Mouse (Mus musculus): ENCODE measurements around the gene Ppp1r11.
"Not testable (repeated sequence)": the region's sequence is repeated elsewhere in the genome, so short reads cannot be mapped to it uniquely, and the experiment has no call there.

The Ppp1r11 gene

DNA sequence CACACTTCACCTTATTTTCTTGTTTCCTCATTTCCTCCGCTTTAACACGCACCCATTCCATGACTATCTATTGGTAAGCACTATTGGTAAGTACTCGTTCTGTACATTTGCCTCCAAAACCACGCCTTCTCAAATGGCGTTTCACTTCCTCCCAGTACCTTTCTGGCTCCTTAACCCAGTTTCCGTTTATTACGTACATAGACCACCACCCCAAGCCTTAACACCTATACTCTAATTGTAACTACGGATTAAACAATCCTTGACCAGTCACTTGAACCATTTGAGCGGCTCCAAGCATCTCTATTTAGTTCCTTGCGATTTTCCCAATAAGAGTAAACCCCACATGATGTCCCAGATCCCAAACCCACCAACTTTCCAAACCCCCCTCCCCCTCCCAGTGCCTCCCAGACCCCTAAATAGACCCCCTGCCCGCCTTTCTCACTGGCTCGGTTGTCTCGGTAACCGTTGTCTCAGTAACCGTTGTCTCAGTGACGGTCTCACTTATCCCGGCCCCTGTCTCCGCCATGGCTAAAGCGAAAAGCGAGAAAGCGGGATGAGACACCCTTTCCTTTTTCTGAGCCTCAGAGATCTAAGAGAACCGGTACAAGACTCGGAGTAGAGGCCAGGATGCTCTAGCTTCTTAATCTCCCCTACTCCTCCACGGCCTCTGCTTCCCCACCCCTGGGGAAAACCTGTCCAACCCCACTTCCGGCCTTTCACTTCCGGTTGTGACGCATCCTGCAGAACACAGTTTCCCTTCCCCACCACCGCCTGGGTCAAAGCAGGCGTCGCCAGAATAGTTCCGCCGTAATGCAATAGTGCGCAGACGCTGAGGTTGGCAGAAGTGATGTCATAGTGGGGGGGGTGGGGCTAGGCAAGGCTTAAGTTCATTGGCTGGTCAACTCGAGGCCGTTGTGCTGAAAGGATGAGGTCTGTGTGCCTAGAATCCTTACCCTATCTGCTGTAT lies at the start of gene Ppp1r11:
Gene Ppp1r11 (minus strand): TSS at position 761 of the 967 bp plus-strand sequence.
- DNase-seq: peak; percentile 94

GRCm38 (mm10) chr17:37000863-37001262 lies 49.3 kb upstream of the Ppp1r11 start, which contains the start of gene Zfp57:
Zfp57 (plus strand) TSS chr17:37001163.
- DNase-seq: no peak

GRCm38 (mm10) chr17:36998477-36998876 lies 46.9 kb upstream of the Ppp1r11 start:
- no peak for DNase-seq

- peak; percentile 72 for DNase-seq
These were observed 45.6 kb upstream of the Ppp1r11 start for GRCm38 (mm10) chr17:36997033-36997735.

GRCm38 (mm10) chr17:36995448-36995847 lies 43.9 kb upstream of the Ppp1r11 start:
- DNase-seq: no peak

DNA sequence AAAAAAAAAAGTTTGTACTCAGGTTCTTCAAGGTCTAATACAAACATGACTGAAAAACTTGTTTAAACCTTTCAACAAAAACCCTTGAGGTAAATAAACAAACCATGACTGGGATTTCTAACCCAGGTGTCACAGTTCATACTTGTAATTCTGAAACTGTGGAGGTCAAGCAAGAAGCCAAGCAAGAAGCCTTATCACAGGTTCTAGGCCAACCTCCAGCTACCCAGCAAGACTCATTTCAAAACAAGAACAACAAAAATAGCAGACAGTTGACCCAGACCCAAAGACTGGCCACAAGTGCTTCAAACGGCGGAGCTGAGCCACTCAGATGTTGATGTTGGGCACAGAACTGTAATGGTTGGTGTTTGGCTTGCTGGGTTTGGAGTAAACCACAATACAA lies 43.0 kb upstream of the Ppp1r11 start:
- no peak for DNase-seq

DNA sequence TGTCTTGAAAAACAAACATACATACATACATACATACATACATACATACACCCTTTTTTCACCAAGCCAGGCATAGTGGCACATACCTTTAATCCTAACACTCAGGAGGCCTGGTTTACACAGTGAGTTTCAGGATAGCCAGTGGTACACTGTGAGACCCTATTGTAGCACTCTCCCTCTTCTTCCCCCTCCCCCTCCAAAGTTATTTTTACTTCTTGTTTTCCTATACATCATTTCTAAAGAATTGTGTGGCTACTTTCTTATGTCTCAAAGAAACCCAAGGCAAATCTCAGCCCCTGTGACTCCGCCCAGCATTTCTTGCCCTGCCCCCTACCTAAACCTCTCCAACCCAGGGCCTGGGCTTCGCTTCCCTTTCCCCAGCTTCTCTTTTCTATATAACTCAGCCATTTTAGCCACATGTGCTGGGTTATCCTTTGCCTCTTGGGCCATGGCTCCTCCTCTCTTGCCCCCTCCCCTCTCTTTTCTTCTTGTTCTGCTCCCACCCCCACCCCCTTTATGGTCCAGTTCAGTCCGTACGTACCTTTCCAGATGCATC lies 42.3 kb upstream of the Ppp1r11 start:
- no peak for DNase-seq

DNA sequence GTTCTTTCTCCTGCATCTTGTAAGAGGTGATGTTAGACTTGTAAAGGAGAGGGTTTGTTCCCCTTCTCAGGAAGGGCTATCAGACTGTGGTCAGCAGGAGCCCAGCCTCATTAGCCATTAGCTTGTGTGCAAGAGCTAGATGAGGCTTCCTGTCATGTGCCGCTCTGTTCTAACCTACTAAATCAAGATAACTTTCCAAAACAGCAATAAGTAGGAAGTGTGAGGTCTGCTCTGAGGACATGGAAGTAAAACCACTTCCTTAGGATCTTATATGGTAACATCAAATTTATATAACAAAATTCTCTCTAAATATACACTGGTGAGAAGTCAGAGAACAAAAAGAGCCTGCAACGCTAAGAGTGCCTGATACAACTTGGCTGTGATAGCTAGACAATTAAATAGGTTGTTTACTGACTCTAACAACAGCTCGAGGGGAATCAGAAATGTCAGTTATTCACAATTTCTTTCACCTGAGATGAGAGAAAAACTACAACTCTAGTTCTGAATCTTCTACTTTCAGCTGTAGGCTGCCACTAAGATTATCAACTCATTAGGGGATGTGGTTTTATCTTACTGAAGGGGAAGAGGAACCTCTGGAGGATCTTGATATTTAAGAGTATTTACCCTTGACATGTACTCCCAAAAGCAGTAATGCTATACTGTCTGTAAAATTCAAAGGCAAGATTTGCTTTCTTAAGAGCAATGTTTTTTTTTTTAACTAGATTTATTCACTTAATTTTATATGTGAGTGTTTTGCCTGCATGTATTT lies 41.0 kb upstream of the Ppp1r11 start:
- DNase-seq: no peak

DNA sequence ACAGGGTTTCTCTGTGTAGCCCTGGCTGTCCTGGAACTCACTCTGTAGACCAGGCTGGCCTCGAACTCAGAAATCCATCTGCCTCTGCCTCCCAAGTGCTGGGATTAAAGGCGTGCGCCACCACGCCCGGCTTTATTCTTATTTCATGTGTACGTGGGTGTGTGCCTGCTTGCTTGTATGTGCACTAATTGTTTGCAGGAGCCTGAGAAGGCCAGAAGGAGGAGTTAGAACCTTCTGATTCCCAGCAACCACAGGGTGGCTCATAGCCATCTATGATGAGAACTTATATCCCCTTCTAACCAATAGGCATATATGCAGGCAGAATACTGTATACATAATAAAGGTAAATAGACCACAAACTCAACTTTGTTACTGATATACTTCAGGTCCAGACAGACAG lies 39.1 kb upstream of the Ppp1r11 start:
- DNase-seq: not testable (repeated sequence)

DNA sequence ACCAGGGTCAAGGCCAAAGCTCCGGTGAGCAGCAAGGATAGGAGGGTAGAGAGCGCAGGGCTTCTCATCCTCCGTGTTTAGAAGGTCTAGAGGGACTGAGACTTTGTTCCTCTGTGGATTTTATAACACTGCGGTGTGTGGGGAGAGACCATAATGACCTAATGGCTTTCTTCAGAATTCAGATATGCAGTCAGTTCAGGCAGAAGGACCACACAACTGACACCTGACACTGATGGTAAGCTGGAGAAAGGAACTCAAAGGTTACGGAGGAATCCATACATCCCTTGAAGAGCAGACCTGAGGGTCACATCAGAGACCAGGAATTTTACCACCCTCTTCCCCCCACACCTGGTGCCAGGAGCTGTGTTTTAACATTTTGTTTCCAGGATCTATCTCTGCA lies 37.9 kb upstream of the Ppp1r11 start, which contains the start of gene H2-M5:
Gene H2-M5 (minus strand): TSS at position 101 of the 400 bp plus-strand sequence.
- DNase-seq: no peak

DNA sequence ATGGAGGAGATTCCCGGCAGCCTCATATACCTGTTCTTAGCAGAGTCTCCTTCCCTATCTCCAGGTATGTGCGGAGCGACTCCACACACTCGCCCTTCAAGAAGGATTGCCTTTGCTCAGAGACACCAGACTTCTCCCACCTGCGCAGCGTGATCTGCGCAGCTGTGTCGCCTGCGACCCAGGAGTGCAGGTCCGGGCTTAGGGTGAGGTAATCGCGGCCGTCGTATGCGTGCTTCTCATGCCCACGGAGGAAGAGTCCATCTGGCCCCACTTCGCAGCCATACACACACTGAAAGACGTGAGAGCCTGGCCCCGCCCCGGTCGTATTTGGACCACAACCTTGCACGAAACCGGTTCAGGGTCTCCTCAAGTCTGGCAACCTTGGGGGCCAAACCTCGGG lies 36.9 kb upstream of the Ppp1r11 start:
- DNase-seq: no peak

DNA sequence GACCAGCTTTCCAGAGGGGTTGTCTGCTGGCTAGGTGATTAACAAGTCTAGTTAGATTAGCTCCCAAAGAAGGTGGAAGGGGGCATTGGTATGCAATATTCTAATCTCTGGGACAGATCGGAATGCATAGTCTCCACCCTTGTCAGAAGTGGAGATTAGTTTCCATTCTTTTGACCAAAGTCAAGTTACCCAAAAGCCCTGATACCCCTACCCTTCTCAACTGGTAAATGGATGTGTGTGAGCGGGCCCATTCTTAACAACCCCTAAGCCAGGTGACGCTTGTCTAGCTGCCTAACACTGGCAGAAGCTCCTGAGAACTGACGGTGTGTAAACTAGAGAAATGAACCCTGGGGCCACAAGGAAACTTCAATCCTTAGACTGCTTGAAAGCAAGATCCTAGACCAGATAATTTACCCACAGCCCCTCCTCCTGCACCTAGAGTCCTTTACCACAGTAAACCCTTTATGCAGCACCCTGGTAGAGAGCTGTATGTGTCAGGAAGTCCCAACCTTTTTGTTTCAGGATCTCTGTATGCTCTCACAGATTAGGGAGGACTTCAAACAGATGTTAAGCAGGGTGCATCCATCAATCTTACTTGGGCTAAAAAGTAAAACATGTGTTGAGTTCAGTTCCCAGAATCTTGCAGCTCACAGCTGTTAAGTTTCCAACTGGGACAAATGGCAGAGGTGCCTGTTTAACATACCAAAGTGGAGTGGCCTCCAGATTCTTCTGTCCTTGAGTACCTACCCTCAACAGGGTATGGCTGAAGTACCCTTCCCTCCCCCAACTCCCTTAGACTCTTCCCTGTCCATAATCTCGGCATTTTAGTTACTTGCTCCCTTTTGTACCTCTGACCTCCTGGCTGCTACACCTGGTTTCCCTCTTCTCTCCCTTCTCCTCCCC lies 31.0 kb upstream of the Ppp1r11 start:
- DNase-seq: peak; percentile 9

GRCm38 (mm10) chr17:36981845-36982244 lies 30.3 kb upstream of the Ppp1r11 start:
- no peak for DNase-seq

- DNase-seq: no peak
These were observed 29.8 kb upstream of the Ppp1r11 start, which contains the start of gene 2410137M14Rik for GRCm38 (mm10) chr17:36981221-36981813. 2410137M14Rik (minus strand) TSS chr17:36981237.

- no peak for DNase-seq
These were observed 21.8 kb upstream of the Ppp1r11 start for GRCm38 (mm10) chr17:36973271-36973787.

- DNase-seq: peak; percentile 41
These were observed 21.2 kb upstream of the Ppp1r11 start for GRCm38 (mm10) chr17:36972791-36973190.

DNA sequence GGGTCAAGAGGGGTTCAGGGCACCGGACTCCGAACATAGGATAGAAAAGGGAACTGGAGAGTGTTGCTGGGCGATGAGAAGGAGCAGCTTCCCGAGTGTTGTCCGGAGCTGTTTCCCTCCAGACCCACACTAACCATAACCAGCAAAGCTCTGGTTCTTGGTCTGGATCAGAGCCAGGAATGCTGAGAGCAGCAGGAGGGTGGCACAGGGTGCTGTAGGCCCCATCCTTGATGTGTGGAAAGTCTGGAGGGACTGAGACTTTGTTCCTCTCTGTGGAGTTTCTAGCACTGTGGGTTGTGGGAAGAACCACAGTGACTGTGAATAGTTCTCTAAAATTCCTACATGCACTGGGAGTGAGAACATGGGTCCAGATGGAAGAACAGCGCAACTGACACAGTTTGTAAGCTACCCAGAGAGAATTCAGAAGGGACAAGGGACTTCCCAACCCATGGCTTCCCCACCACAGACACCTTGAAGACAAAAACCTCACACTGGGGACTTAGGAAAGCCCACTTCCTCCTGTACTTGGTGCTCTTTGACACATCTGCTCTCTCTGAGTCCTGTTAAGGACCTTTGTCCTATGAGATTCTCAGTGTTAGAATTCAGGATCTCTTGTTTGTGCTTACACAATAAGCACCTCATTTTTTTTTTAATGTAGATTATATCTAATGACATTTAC lies 19.8 kb upstream of the Ppp1r11 start:
- no peak for DNase-seq

DNA sequence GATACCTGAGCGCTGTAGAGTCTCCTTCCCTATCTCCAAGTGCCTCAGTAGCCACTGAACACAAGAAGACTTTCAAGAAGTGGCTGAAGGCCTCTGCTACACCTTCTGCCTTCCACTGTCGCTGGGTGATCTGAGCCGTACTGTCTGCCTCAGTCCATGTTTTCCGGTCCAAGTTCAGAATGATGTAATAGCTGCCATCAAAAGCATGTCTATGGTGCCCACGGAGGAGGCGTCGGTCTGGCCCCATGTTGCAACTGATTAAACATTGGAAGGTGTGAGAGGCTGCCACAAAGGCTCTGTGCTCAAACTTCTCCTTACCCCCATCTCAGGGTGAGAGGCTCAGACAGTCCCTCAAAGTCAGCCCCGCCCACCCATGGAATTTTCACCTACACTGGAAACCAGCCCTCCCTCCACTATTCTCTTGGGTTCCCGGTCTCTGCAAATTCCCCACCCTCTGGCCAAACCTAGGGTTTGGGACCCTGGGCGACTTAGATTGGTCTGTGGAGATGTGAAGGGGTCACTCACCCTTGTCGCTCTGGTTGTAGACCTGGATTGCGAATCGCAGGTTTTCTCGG lies 18.9 kb upstream of the Ppp1r11 start:
- DNase-seq: no peak

GRCm38 (mm10) chr17:36966875-36967274 lies 15.3 kb upstream of the Ppp1r11 start:
- no peak for DNase-seq

- DNase-seq: no peak
These were observed 9.6 kb upstream of the Ppp1r11 start for GRCm38 (mm10) chr17:36961125-36961524.

All from thymus, postnatal 25 days (tissue).